Mouse (Mus musculus): ENCODE results near the gene Tm9sf2. TPM values are rescaled to one million over a fixed set of nuclear protein-coding genes. Genes with fewer than 3 reads are reported as not detected.

Tm9sf2 gene
- polyA plus RNA-seq, 1 experiment from 2014 or later: 115 TPM

DNA sequence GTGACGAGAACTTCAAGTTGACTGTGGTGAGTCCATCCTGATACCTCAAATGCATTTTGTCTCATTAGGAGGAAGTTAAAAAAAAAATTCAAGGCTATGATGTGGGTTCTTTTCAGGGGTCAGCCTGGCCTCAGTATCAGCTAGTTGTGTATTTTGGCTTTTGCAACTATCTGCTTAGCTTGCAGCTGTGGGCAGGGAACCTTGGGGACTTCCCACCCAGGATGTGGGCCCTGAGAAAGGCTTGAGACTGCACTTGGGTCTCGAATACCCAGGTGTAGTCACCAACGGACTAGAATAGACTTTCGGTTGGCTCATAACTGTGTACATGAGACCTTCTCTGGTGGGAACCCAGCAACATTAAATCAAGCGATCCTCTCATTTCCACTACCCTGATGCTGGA lies 33.4 kb upstream of the Tm9sf2 start:
- H3K9me3 ChIP-seq: no peaks in the 10 kb centered on the region
- WGBS: 85% methylated on average over 5 of the region's 5 CpGs
- H3K36me3 ChIP-seq: no peaks in the 10 kb centered on the region
- H3K4me1 ChIP-seq: peaks cover 31% of the 10 kb centered on the region
- no peak for ATAC-seq (ENCODE audit: extremely low read depth, insufficient number of reproducible peaks, low FRiP score, low TSS enrichment)
- H3K4me3 ChIP-seq: no peak overlapping the region
- no peak overlapping the region for H3K4me2 ChIP-seq
- H3K27ac ChIP-seq (replicated peaks): no peak overlapping the region
- H3K9ac ChIP-seq: no peak overlapping the region
- peaks cover 88% of the 10 kb centered on the region for H3K27me3 ChIP-seq (replicated peaks)

DNA sequence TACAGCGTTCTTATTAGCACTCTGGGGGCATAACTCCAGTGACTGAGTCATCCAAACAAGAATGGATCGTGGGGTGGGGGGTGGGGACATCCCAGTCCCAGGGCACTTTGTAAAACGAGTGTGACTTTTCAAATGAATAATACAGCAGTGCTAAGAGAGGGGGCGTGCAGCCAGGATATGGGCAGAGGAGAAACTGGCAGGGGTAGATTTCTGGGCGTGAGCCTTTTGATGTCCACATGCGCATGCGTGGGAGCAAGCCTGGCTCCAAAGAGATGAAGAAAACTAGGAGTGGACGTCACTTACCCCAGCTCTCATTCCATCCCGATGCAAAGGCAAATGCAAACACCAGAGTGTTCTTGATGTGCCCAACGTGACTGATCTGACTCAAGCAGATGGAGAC lies 32.5 kb upstream of the Tm9sf2 start:
- WGBS: 65% methylated on average over 10 of the region's 10 CpGs
- peaks cover 21% of the 10 kb centered on the region for H3K4me1 ChIP-seq
- no peak overlapping the region for H3K9ac ChIP-seq
- no peak overlapping the region for H3K4me3 ChIP-seq
- no peak overlapping the region for H3K27ac ChIP-seq (replicated peaks)
- H3K36me3 ChIP-seq: no peaks in the 10 kb centered on the region
- no peaks in the 10 kb centered on the region for H3K9me3 ChIP-seq
- peaks cover 90% of the 10 kb centered on the region for H3K27me3 ChIP-seq (replicated peaks)
- no peak overlapping the region for H3K4me2 ChIP-seq
- ATAC-seq (ENCODE audit: extremely low read depth, insufficient number of reproducible peaks, low FRiP score, low TSS enrichment): no peak

- 0 out of 2 replicates have a peak overlapping the region, but pooled peaks have one; percentile 12 for H3K27ac ChIP-seq (replicated peaks)
- H3K36me3 ChIP-seq: no peaks in the 10 kb centered on the region
- H3K4me1 ChIP-seq: peaks cover 10% of the 10 kb centered on the region
- WGBS: 67% methylated on average over 21 of the region's 21 CpGs
- H3K4me3 ChIP-seq: no peak overlapping the region
- H3K27me3 ChIP-seq (replicated peaks): peaks cover 81% of the 10 kb centered on the region
- no peaks in the 10 kb centered on the region for H3K9me3 ChIP-seq
- H3K4me2 ChIP-seq: no peak overlapping the region
- no peak for ATAC-seq (ENCODE audit: extremely low read depth, insufficient number of reproducible peaks, low FRiP score, low TSS enrichment)
- H3K9ac ChIP-seq: no peak overlapping the region
These were observed 31.2 kb upstream of the Tm9sf2 start for GRCm38 (mm10) chr14:122075485-122076200.

- ATAC-seq (ENCODE audit: extremely low read depth, insufficient number of reproducible peaks, low FRiP score, low TSS enrichment): no peak
- H3K27me3 ChIP-seq (replicated peaks): peaks cover 79% of the 10 kb centered on the region
These were observed 29.8 kb upstream of the Tm9sf2 start for GRCm38 (mm10) chr14:122077017-122077416.

GRCm38 (mm10) chr14:122079428-122079827 lies 27.4 kb upstream of the Tm9sf2 start:
- Histone ChIP-seq H3K27me3 (replicated peaks) (peaks cover 60% of the 10 kb centered on the region), H3K4me3 (no peak overlapping the region), H3K4me1 (peaks cover 10% of the 10 kb centered on the region), H3K9me3 (0 out of 2 replicates have a peak, but pooled peaks cover under 1% of the 10 kb centered on the region), H3K27ac (replicated peaks) (no peak overlapping the region), H3K36me3 (no peaks in the 10 kb centered on the region), H3K4me2 (no peak overlapping the region), H3K9ac (no peak overlapping the region)
- 32% methylated on average over 6 of the region's 6 CpGs for WGBS
- no peak for ATAC-seq (ENCODE audit: extremely low read depth, insufficient number of reproducible peaks, low FRiP score, low TSS enrichment)

More at GRCm38 (mm10) chr14:122077017-122077416, 29.8 kb upstream of the Tm9sf2 start:
- Histone ChIP-seq H3K9me3 (no peaks in the 10 kb centered on the region), H3K9ac (no peak overlapping the region), H3K4me3 (no peak overlapping the region), H3K27ac (replicated peaks) (no peak overlapping the region), H3K4me2 (no peak overlapping the region), H3K36me3 (no peaks in the 10 kb centered on the region), H3K4me1 (peaks cover 10% of the 10 kb centered on the region)
- WGBS: 70% methylated on average over 3 of the region's 3 CpGs

DNA sequence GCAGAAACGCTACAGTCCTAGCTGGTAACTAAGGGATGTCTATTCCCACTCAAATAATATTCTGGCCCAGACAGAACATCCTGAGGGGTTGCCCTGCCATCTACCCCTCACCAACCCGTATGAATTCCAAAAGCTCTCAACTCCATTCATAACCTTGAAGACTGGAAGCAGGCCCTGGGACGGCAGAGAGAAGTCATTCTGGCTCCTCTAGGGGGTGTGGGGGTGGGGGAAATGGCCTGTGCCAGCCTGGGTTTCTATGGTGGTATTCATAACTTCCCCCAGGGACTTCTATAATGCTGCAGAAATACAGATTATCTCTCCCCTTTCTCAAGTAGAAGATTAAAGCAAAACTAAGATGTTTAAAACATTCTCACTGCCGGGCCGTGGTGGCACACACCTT lies 26.9 kb upstream of the Tm9sf2 start:
- Histone ChIP-seq H3K4me2 (no peak overlapping the region), H3K27ac (replicated peaks) (no peak overlapping the region), H3K36me3 (no peaks in the 10 kb centered on the region), H3K9ac (no peak overlapping the region), H3K4me1 (peaks cover 10% of the 10 kb centered on the region), H3K9me3 (0 out of 2 replicates have a peak, but pooled peaks cover 5% of the 10 kb centered on the region), H3K4me3 (no peak overlapping the region), H3K27me3 (replicated peaks) (peaks cover 56% of the 10 kb centered on the region)
- ATAC-seq (ENCODE audit: extremely low read depth, insufficient number of reproducible peaks, low FRiP score, low TSS enrichment): no peak
- 75% methylated on average over 5 of the region's 5 CpGs for WGBS

DNA sequence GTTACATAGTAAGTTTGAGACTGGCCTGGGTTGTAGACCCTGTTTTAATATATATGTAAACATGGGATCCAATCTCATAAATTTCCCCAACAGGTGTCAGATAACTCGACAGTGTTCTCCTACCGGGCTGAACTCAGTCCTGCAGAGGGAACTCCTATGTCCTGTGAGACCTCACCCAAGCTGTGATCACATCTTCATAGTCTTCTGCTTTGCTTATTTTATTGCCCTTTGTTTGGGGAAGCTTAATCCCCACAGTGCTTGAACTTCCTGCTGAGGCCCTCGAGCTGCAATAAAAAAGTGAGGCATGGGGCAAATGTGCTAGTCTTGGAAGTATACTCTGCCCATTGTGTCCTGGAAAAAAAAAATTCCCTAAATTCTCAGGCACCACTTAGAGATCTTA lies 25.5 kb upstream of the Tm9sf2 start:
- Histone ChIP-seq H3K27me3 (replicated peaks) (peaks cover 42% of the 10 kb centered on the region), H3K27ac (replicated peaks) (no peak overlapping the region), H3K9me3 (peaks cover 7% of the 10 kb centered on the region; the same call in 1 of the 2 replicates), H3K4me3 (no peak overlapping the region), H3K36me3 (no peaks in the 10 kb centered on the region), H3K9ac (no peak overlapping the region), H3K4me1 (peaks cover 1% of the 10 kb centered on the region), H3K4me2 (no peak overlapping the region)
- WGBS: 60% methylated on average over 3 of the region's 3 CpGs
- no peak for ATAC-seq (ENCODE audit: extremely low read depth, insufficient number of reproducible peaks, low FRiP score, low TSS enrichment)

- no peaks in the 10 kb centered on the region for H3K4me1 ChIP-seq
- no peak overlapping the region for H3K9ac ChIP-seq
- peaks cover 7% of the 10 kb centered on the region; the same call in 1 of the 2 replicates for H3K9me3 ChIP-seq
- H3K27ac ChIP-seq (replicated peaks): no peak overlapping the region
- H3K27me3 ChIP-seq (replicated peaks): peaks cover 20% of the 10 kb centered on the region
- H3K4me3 ChIP-seq: no peak overlapping the region
- WGBS: 70% methylated on average over 7 of the region's 7 CpGs
- no peak overlapping the region for H3K4me2 ChIP-seq
- no peak for ATAC-seq (ENCODE audit: extremely low read depth, insufficient number of reproducible peaks, low FRiP score, low TSS enrichment)
- H3K36me3 ChIP-seq: no peaks in the 10 kb centered on the region
These were observed 23.3 kb upstream of the Tm9sf2 start for GRCm38 (mm10) chr14:122083499-122083898.

DNA sequence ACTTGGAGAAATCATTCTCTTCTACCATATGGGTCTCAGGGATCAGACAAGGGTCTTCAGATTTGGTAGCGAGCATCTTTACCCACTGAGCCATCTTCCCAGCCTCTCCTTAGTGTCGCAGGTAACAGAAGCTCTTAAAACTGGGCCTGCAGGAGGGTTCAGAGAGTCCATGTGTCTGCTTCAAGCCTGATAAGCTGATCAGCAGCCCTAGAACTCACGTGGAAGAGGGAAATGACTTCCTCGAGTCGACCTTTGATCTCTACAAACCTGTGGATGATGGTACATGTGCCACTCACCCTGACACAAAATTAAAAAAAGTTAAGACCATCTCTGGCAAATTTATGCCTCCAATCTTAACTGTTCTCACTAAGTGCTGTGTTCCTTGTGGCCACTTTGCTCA lies 18.9 kb upstream of the Tm9sf2 start:
- Histone ChIP-seq H3K27me3 (replicated peaks) (peaks cover 10% of the 10 kb centered on the region; the same call in 1 of the 2 replicates), H3K27ac (replicated peaks) (no peak overlapping the region), H3K4me3 (no peak overlapping the region), H3K4me1 (no peaks in the 10 kb centered on the region), H3K9me3 (peaks cover 7% of the 10 kb centered on the region; the same call in 1 of the 2 replicates), H3K36me3 (no peaks in the 10 kb centered on the region), H3K4me2 (no peak overlapping the region), H3K9ac (no peak overlapping the region)
- no peak for ATAC-seq (ENCODE audit: extremely low read depth, insufficient number of reproducible peaks, low FRiP score, low TSS enrichment)
- 73% methylated on average over 5 of the region's 5 CpGs for WGBS

GRCm38 (mm10) chr14:122092363-122092762 lies 14.5 kb upstream of the Tm9sf2 start:
- Histone ChIP-seq H3K27me3 (replicated peaks) (peaks cover 10% of the 10 kb centered on the region; the same call in 1 of the 2 replicates), H3K4me2 (no peak overlapping the region), H3K27ac (replicated peaks) (no peak overlapping the region), H3K9ac (no peak overlapping the region), H3K9me3 (no peaks in the 10 kb centered on the region), H3K4me3 (no peak overlapping the region), H3K36me3 (no peaks in the 10 kb centered on the region), H3K4me1 (no peaks in the 10 kb centered on the region)
- ATAC-seq (ENCODE audit: extremely low read depth, insufficient number of reproducible peaks, low FRiP score, low TSS enrichment): no peak
- 58% methylated on average over 4 of the region's 4 CpGs for WGBS

GRCm38 (mm10) chr14:122096331-122096730 lies 10.5 kb upstream of the Tm9sf2 start:
- H3K27me3 ChIP-seq (replicated peaks): peaks cover 5% of the 10 kb centered on the region; the same call in 1 of the 2 replicates
- H3K9ac ChIP-seq: no peak overlapping the region
- no peak overlapping the region for H3K27ac ChIP-seq (replicated peaks)
- H3K4me1 ChIP-seq: no peaks in the 10 kb centered on the region
- no peak overlapping the region for H3K4me3 ChIP-seq
- H3K36me3 ChIP-seq: no peaks in the 10 kb centered on the region
- no peaks in the 10 kb centered on the region for H3K9me3 ChIP-seq
- H3K4me2 ChIP-seq: no peak overlapping the region
- no peak for ATAC-seq (ENCODE audit: extremely low read depth, insufficient number of reproducible peaks, low FRiP score, low TSS enrichment)
- 91% methylated on average over 11 of the region's 11 CpGs for WGBS

- Histone ChIP-seq H3K27me3 (replicated peaks) (no peaks in the 10 kb centered on the region), H3K4me3 (no peak overlapping the region), H3K9ac (no peak overlapping the region), H3K4me1 (0 out of 2 replicates have a peak, but pooled peaks cover 3% of the 10 kb centered on the region), H3K27ac (replicated peaks) (no peak overlapping the region), H3K9me3 (no peaks in the 10 kb centered on the region), H3K36me3 (no peaks in the 10 kb centered on the region), H3K4me2 (no peak overlapping the region)
- WGBS: 59% methylated on average over 4 of the region's 4 CpGs
- no peak for ATAC-seq (ENCODE audit: extremely low read depth, insufficient number of reproducible peaks, low FRiP score, low TSS enrichment)
These were observed 7.3 kb upstream of the Tm9sf2 start for GRCm38 (mm10) chr14:122099584-122099983.
